Mouse (Mus musculus): ENCODE data around the gene Eif4g1. TPM values are rescaled to one million over a fixed set of nuclear protein-coding genes. Genes with fewer than 3 reads are reported as not detected.

The Eif4g1 gene
- total RNA-seq, 2 experiments from 2014 or later, result 336 to 405 TPM

Other genes starting within 250 kb of the Eif4g1 start
- 71.7 and 81.0 TPM in 2 replicates for gene Abcc5, start 241.9 kb upstream of the Eif4g1 start, total RNA-seq (2014; fragmentation: Nextera tagmentation)
- 29.2 and 40.1 TPM in 2 replicates for gene Abcc5, start 241.9 kb upstream of the Eif4g1 start, total RNA-seq (2017)
- 80.8 and 82.4 TPM in 2 replicates for gene Eif2b5, start 169.5 kb upstream of the Eif4g1 start, total RNA-seq (2014; fragmentation: Nextera tagmentation)
- gene Eif2b5, start 169.5 kb upstream of the Eif4g1 start, total RNA-seq (2017), result 108 TPM in 2 replicates
- gene Dvl3, start 151.3 kb upstream of the Eif4g1 start, total RNA-seq (2014; fragmentation: Nextera tagmentation), result 27.7 and 32.8 TPM in 2 replicates
- 2.7 and 3.3 TPM in 2 replicates for gene Dvl3, start 151.3 kb upstream of the Eif4g1 start, total RNA-seq (2017)
- 166 and 200 TPM in 2 replicates for gene Ap2m1, start 132.8 kb upstream of the Eif4g1 start, total RNA-seq (2014; fragmentation: Nextera tagmentation)
- 113 and 150 TPM in 2 replicates for gene Ap2m1, start 132.8 kb upstream of the Eif4g1 start, total RNA-seq (2017)
- gene Abcf3, start 119.7 kb upstream of the Eif4g1 start, total RNA-seq (2014; fragmentation: Nextera tagmentation), result 42.8 and 60.5 TPM in 2 replicates
- gene Abcf3, start 119.7 kb upstream of the Eif4g1 start, total RNA-seq (2017), result 38.7 and 42.9 TPM in 2 replicates
- not detected in 2 replicates for gene Vwa5b2, start 78.8 kb upstream of the Eif4g1 start, total RNA-seq (2014; fragmentation: Nextera tagmentation)
- gene Vwa5b2, start 78.8 kb upstream of the Eif4g1 start, total RNA-seq (2017), result not detected in 2 replicates
- gene Eef1akmt4, start 56.7 kb upstream of the Eif4g1 start, total RNA-seq (2014; fragmentation: Nextera tagmentation), result 13.3 and 32.7 TPM in 2 replicates
- gene Eef1akmt4, start 56.7 kb upstream of the Eif4g1 start, total RNA-seq (2017), result 5.4 and 6.5 TPM in 2 replicates
- gene Gm49333, start 56.7 kb upstream of the Eif4g1 start, total RNA-seq (2014; fragmentation: Nextera tagmentation), result not detected in 2 replicates
- gene Gm49333, start 56.7 kb upstream of the Eif4g1 start, total RNA-seq (2017), result not detected in 2 replicates
- gene Alg3, start 56.6 kb upstream of the Eif4g1 start, total RNA-seq (2014; fragmentation: Nextera tagmentation), result 28.7 and 36.6 TPM in 2 replicates
- 24.3 and 33.1 TPM in 2 replicates for gene Alg3, start 56.6 kb upstream of the Eif4g1 start, total RNA-seq (2017)
- gene Camk2n2, start 47.0 kb upstream of the Eif4g1 start, total RNA-seq (2014; fragmentation: Nextera tagmentation), result not detected in 2 replicates
- not detected in 2 replicates for gene Camk2n2, start 47.0 kb upstream of the Eif4g1 start, total RNA-seq (2017)
- gene Ece2, start 38.5 kb upstream of the Eif4g1 start, total RNA-seq (2014; fragmentation: Nextera tagmentation), result not detected in 2 replicates
- gene Ece2, start 38.5 kb upstream of the Eif4g1 start, total RNA-seq (2017), result not detected in 2 replicates
- gene Psmd2, start 16.7 kb upstream of the Eif4g1 start, total RNA-seq (2014; fragmentation: Nextera tagmentation), result 234 and 246 TPM in 2 replicates
- 233 and 271 TPM in 2 replicates for gene Psmd2, start 16.7 kb upstream of the Eif4g1 start, total RNA-seq (2017)
- not detected in 2 replicates for gene Fam131a, start 24.9 kb downstream of the Eif4g1 start, total RNA-seq (2014; fragmentation: Nextera tagmentation)
- gene Fam131a, start 24.9 kb downstream of the Eif4g1 start, total RNA-seq (2017), result 0.85 TPM in 1 of 2 replicates, not detected in the other
- gene Polr2h, start 49.4 kb downstream of the Eif4g1 start, total RNA-seq (2014; fragmentation: Nextera tagmentation), result 81.4 and 97.1 TPM in 2 replicates
- gene Polr2h, start 49.4 kb downstream of the Eif4g1 start, total RNA-seq (2017), result 103 and 142 TPM in 2 replicates
- 16.7 and 29.1 TPM in 2 replicates for gene Clcn2, start 49.4 kb downstream of the Eif4g1 start, total RNA-seq (2014; fragmentation: Nextera tagmentation)
- 4.9 and 8.0 TPM in 2 replicates for gene Clcn2, start 49.4 kb downstream of the Eif4g1 start, total RNA-seq (2017)
- not detected in 2 replicates for gene Chrd, start 64.8 kb downstream of the Eif4g1 start, total RNA-seq (2014; fragmentation: Nextera tagmentation)
- gene Chrd, start 64.8 kb downstream of the Eif4g1 start, total RNA-seq (2017), result not detected in 2 replicates
- gene Thpo, start 66.2 kb downstream of the Eif4g1 start, total RNA-seq (2014; fragmentation: Nextera tagmentation), result not detected in 2 replicates
- not detected in 2 replicates for gene Thpo, start 66.2 kb downstream of the Eif4g1 start, total RNA-seq (2017)

Data from megakaryocyte-erythroid progenitor cell, adult 5-6 weeks (primary cell).